Mouse (Mus musculus): ENCODE measurements around the gene Ecsit.

Gene Ecsit

GRCm38 (mm10) chr9:22085022-22085834, at the start of gene Ecsit:
Ecsit (minus strand) TSS chr9:22085438.
- TF ChIP-seq GATA4 (IDR thresholded peaks at IDR 0.05; ENCODE audit: insufficient replicate concordance, low read length), result no peak

- TF ChIP-seq GATA4 (IDR thresholded peaks at IDR 0.05; ENCODE audit: insufficient replicate concordance, low read length), result no peak
These were observed 49.1 kb upstream of the Ecsit start for GRCm38 (mm10) chr9:22134246-22134890.

- TF ChIP-seq GATA4 (IDR thresholded peaks at IDR 0.05; ENCODE audit: insufficient replicate concordance, low read length), result no peak
These were observed 47.0 kb upstream of the Ecsit start for GRCm38 (mm10) chr9:22132220-22132619.

GRCm38 (mm10) chr9:22131226-22131981, 46.2 kb upstream of the Ecsit start:
- no peak for TF ChIP-seq GATA4 (IDR thresholded peaks at IDR 0.05; ENCODE audit: insufficient replicate concordance, low read length)

- TF ChIP-seq GATA4 (IDR thresholded peaks at IDR 0.05; ENCODE audit: insufficient replicate concordance, low read length), result no peak
These were observed 40.2 kb upstream of the Ecsit start for GRCm38 (mm10) chr9:22125246-22126027.

- TF ChIP-seq GATA4 (IDR thresholded peaks at IDR 0.05; ENCODE audit: insufficient replicate concordance, low read length), result no peak
These were observed 38.9 kb upstream of the Ecsit start for GRCm38 (mm10) chr9:22124169-22124568.

GRCm38 (mm10) chr9:22123069-22123609, 37.9 kb upstream of the Ecsit start:
- TF ChIP-seq GATA4 (IDR thresholded peaks at IDR 0.05; ENCODE audit: insufficient replicate concordance, low read length), result no peak

- TF ChIP-seq GATA4 (IDR thresholded peaks at IDR 0.05; ENCODE audit: insufficient replicate concordance, low read length), result no peak
These were observed 36.8 kb upstream of the Ecsit start for GRCm38 (mm10) chr9:22122005-22122404.

GRCm38 (mm10) chr9:22121545-22121944, 36.3 kb upstream of the Ecsit start:
- no peak for TF ChIP-seq GATA4 (IDR thresholded peaks at IDR 0.05; ENCODE audit: insufficient replicate concordance, low read length)

- no peak for TF ChIP-seq GATA4 (IDR thresholded peaks at IDR 0.05; ENCODE audit: insufficient replicate concordance, low read length)
These were observed 34.3 kb upstream of the Ecsit start for GRCm38 (mm10) chr9:22119543-22119942.

- TF ChIP-seq GATA4 (IDR thresholded peaks at IDR 0.05; ENCODE audit: insufficient replicate concordance, low read length), result no peak
These were observed 32.7 kb upstream of the Ecsit start for GRCm38 (mm10) chr9:22117754-22118456.

- TF ChIP-seq GATA4 (IDR thresholded peaks at IDR 0.05; ENCODE audit: insufficient replicate concordance, low read length), result no peak
These were observed 31.6 kb upstream of the Ecsit start, which contains the start of gene Elof1 for GRCm38 (mm10) chr9:22116740-22117426. Elof1 (minus strand) TSS chr9:22117172.

GRCm38 (mm10) chr9:22116086-22116485, 30.8 kb upstream of the Ecsit start:
- no peak for TF ChIP-seq GATA4 (IDR thresholded peaks at IDR 0.05; ENCODE audit: insufficient replicate concordance, low read length)
